In genomic region chr12:104114921-104115579, GRCm38 (mm10) we compare ENCODE assay signal across 29 mouse cellular contexts. TPM values are rescaled to one million over a fixed set of nuclear protein-coding genes. Genes with fewer than 3 reads are reported as not detected.
DNase-seq lines count a peak whose midpoint lies in the region; ATAC-seq lines count a peak whose summit lies in the region.
"Had no signal": no experiment of that assay in that cellular context is flagged by ENCODE, and none has a peak within 500 bp of the region (broad histone marks: within the 10 kb centered on the region; RNA-seq: fewer than 3 reads in every experiment).

No protein-coding gene starts in this region.

- no peaks in the 10 kb centered on the region for H3K9me3 ChIP-seq in lung, embryonic 15.5 days
- H3K9me3 ChIP-seq: embryonic facial prominence, embryonic 12.5 days; forebrain, embryonic 13.5 days; limb, embryonic 10.5 days; liver, embryonic 15.5 days; midbrain, embryonic 12.5 days; neural tube, embryonic 12.5 days had no signal

- no peak overlapping the region for H3K27ac ChIP-seq in lung, embryonic 15.5 days
- H3K27ac ChIP-seq: embryonic facial prominence, embryonic 12.5 days; forebrain, embryonic 13.5 days; gastrocnemius, adult 2 months; hindbrain, embryonic 14.5 days; limb, embryonic 10.5 days; liver, embryonic 15.5 days; midbrain, embryonic 12.5 days; neural tube, embryonic 12.5 days had no signal

- H3K4me1 ChIP-seq in lung, embryonic 15.5 days, result no peaks in the 10 kb centered on the region
- H3K4me1 ChIP-seq: embryonic facial prominence, embryonic 12.5 days; forebrain, embryonic 13.5 days; limb, embryonic 10.5 days; liver, embryonic 15.5 days; midbrain, embryonic 12.5 days; neural tube, embryonic 12.5 days had no signal

- no peaks in the 10 kb centered on the region for H3K27me3 ChIP-seq in lung, embryonic 15.5 days
- H3K27me3 ChIP-seq: embryonic facial prominence, embryonic 12.5 days; forebrain, embryonic 13.5 days; liver, embryonic 15.5 days; midbrain, embryonic 12.5 days; neural tube, embryonic 12.5 days had no signal

- no peak overlapping the region for H3K9ac ChIP-seq in lung, embryonic 15.5 days
- H3K9ac ChIP-seq: embryonic facial prominence, embryonic 12.5 days; forebrain, embryonic 13.5 days; hindbrain, embryonic 14.5 days; liver, embryonic 15.5 days; midbrain, embryonic 12.5 days; neural tube, embryonic 12.5 days had no signal

- ATAC-seq in cerebellum, adult (ENCODE audit: insufficient number of reproducible peaks, low FRiP score, low TSS enrichment), result no peak
- 0 out of 2 replicates have a peak, but pooled peaks have one; percentile 31 for ATAC-seq in lung, embryonic 15.5 days (ENCODE audit: borderline replicate concordance, extremely low read depth, low FRiP score, low TSS enrichment)
- ATAC-seq: forebrain, embryonic 13.5 days; inflammation-experienced regulatory T-cells, adult 6 months had no signal

- H3K4me2 ChIP-seq in lung, embryonic 15.5 days, result no peak overlapping the region
- H3K4me2 ChIP-seq: embryonic facial prominence, embryonic 12.5 days; forebrain, embryonic 13.5 days; hindbrain, embryonic 14.5 days; liver, embryonic 15.5 days; midbrain, embryonic 12.5 days; neural tube, embryonic 12.5 days had no signal

- H3K36me3 ChIP-seq in lung, embryonic 15.5 days, result no peaks in the 10 kb centered on the region
- H3K36me3 ChIP-seq: embryonic facial prominence, embryonic 12.5 days; limb, embryonic 10.5 days; liver, embryonic 15.5 days; midbrain, embryonic 12.5 days; neural tube, embryonic 12.5 days had no signal

- DNase-seq in cerebellum, postnatal 14 days, result peak; percentile 1 to 3
- DNase-seq in kidney, postnatal 10 days, result peak; percentile 48
- DNase-seq in kidney, adult 8-10 months, result no peak
- no peak for DNase-seq in lung, postnatal 4 days
- peak; percentile 18 for DNase-seq in forelimb bud, embryonic 11.5 days (ENCODE audit: low read depth, low spot score)
- no peak for DNase-seq in yolk sac, embryonic 10.5 days (ENCODE audit: low spot score)
- DNase-seq: cerebellum, adult 2 months; gastrocnemius, adult 2 months; heart, postnatal 4 days; liver; lung, postnatal 10 days; retina, postnatal 1 day; right cerebral cortex, postnatal 25 days; spleen, adult 18-20 months had no signal

- WGBS in lung, embryonic 15.5 days, result 36% methylated on average over 3 of the region's 3 CpGs

- H3K4me3 ChIP-seq in lung, embryonic 15.5 days, result no peak overlapping the region
- H3K4me3 ChIP-seq: embryonic facial prominence, embryonic 12.5 days; erythroblast, embryonic 14.5 days; forebrain, embryonic 13.5 days; gastrocnemius, adult 2 months; limb, embryonic 10.5 days; liver, embryonic 15.5 days; midbrain, embryonic 12.5 days; neural tube, embryonic 12.5 days had no signal

RNA-seq across cellular contexts. Expression of gene Serpina3a, which starts 2.5 kb away (rescaled TPM):
- polyA plus RNA-seq in lung, embryonic 15.5 days (2015; fragmentation: Nextera tagmentation; extraction: Ambion mirVana), result not detected in 2 replicates
- polyA plus RNA-seq: C2C12; cerebellum, adult 2 months; embryonic facial prominence, embryonic 12.5 days; erythroblast, embryonic 14.5 days; forebrain, embryonic 13.5 days; frontal cortex, adult 2 months; heart, embryonic 16.5 days; hindbrain, embryonic 14.5 days; inflammation-experienced regulatory T-cells, adult 6 months; limb, embryonic 10.5 days; midbrain, embryonic 12.5 days; neural tube, embryonic 12.5 days; thymus, postnatal 0 days had no signal

RNA-seq across cellular contexts. Expression of gene Serpina3b, which starts 12.7 kb away (rescaled TPM):
- polyA plus RNA-seq in lung, embryonic 15.5 days (2015; fragmentation: Nextera tagmentation; extraction: Ambion mirVana), result not detected in 2 replicates
- polyA plus RNA-seq: C2C12; cerebellum, adult 2 months; embryonic facial prominence, embryonic 12.5 days; erythroblast, embryonic 14.5 days; forebrain, embryonic 13.5 days; frontal cortex, adult 2 months; heart, embryonic 16.5 days; hindbrain, embryonic 14.5 days; inflammation-experienced regulatory T-cells, adult 6 months; limb, embryonic 10.5 days; midbrain, embryonic 12.5 days; neural tube, embryonic 12.5 days; thymus, postnatal 0 days had no signal

RNA-seq across cellular contexts. Expression of gene Serpina5, which starts 14.1 kb away (rescaled TPM):
- polyA plus RNA-seq in lung, embryonic 15.5 days (2015; fragmentation: Nextera tagmentation; extraction: Ambion mirVana), result 0.06 TPM in 1 of 2 replicates, not detected in the other
- polyA plus RNA-seq: C2C12; cerebellum, adult 2 months; embryonic facial prominence, embryonic 12.5 days; erythroblast, embryonic 14.5 days; forebrain, embryonic 13.5 days; frontal cortex, adult 2 months; heart, embryonic 16.5 days; hindbrain, embryonic 14.5 days; inflammation-experienced regulatory T-cells, adult 6 months; limb, embryonic 10.5 days; midbrain, embryonic 12.5 days; neural tube, embryonic 12.5 days; thymus, postnatal 0 days had no signal

RNA-seq across cellular contexts. Expression of gene Serpina3c, which starts 38.6 kb away (rescaled TPM):
- polyA plus RNA-seq in lung, embryonic 15.5 days (2015; fragmentation: Nextera tagmentation; extraction: Ambion mirVana), result 0.12 TPM in 1 of 2 replicates, not detected in the other
- polyA plus RNA-seq: C2C12; embryonic facial prominence, embryonic 12.5 days; erythroblast, embryonic 14.5 days; forebrain, embryonic 13.5 days; hindbrain, embryonic 14.5 days; inflammation-experienced regulatory T-cells, adult 6 months; limb, embryonic 10.5 days; liver, embryonic 15.5 days; midbrain, embryonic 12.5 days; neural tube, embryonic 12.5 days had no signal

Comparison
In these comparisons a context has a peak if more than half of its experiments do, and no peak if none do; other contexts are left out.
1. DNase-seq: peak in cerebellum, postnatal 14 days (2 of 2), kidney, postnatal 10 days (single experiment) and forelimb bud, embryonic 11.5 days (single experiment); none in kidney, adult 8-10 months (0 of 2), lung, postnatal 4 days (0 of 2) and yolk sac, embryonic 10.5 days (single experiment).